Mouse (Mus musculus) forebrain, embryonic 16.5 days (tissue): ENCODE data around the gene Aif1l. TPM values are rescaled to one million over a fixed set of nuclear protein-coding genes. Genes with fewer than 3 reads are reported as not detected.

Experiments used
- ATAC-seq: fragments of 200-750 bp; cut with Nextera tagmentation; 2 replicates; pipeline ENCODE4 v1.8.0; 2017; ENCODE audit warnings: mild to moderate bottlenecking, moderate library complexity
- H3K27ac ChIP-seq: fragments of 300-500 bp; sonication (generic); 2 replicates; pipeline ENCODE4 v1.5.1; 2014; ENCODE audit warnings: low read length, control low read depth
- H3K27me3 ChIP-seq: fragments of 300-500 bp; sonication (generic); replicated peaks from 2 replicates; pipeline ENCODE4 v1.6.1; 2014; ENCODE audit warnings: low read length; ENCODE audit not compliant: control insufficient read depth, insufficient read depth
- H3K36me3 ChIP-seq: fragments of 300-500 bp; sonication (generic); 2 replicates; pipeline ENCODE4 v1.6.1; 2014; ENCODE audit not compliant: control insufficient read depth, insufficient read depth
- H3K4me1 ChIP-seq: fragments of 300-500 bp; sonication (generic); replicated peaks from 2 replicates; pipeline ENCODE4 v1.6.1; 2014; ENCODE audit warnings: low read length; ENCODE audit not compliant: control insufficient read depth, insufficient read depth
- H3K4me2 ChIP-seq: fragments of 300-500 bp; sonication (generic); 2 replicates; pipeline ENCODE4 v1.6.1; 2014; ENCODE audit warnings: mild to moderate bottlenecking, low read length, control low read depth
- H3K4me3 ChIP-seq: fragments of 300-500 bp; sonication (generic); replicated peaks from 2 replicates; pipeline ENCODE4 v1.5.1; 2014; ENCODE audit warnings: mild to moderate bottlenecking, low read length, control low read depth
- H3K9ac ChIP-seq: fragments of 300-500 bp; sonication (generic); replicated peaks from 2 replicates; pipeline ENCODE4 v1.6.1; 2014; ENCODE audit warnings: low read depth, low read length, control low read depth
- H3K9me3 ChIP-seq: fragments of 300-500 bp; sonication (generic); 2 replicates; pipeline ENCODE4 v1.6.1; 2016; ENCODE audit warnings: low read length; ENCODE audit not compliant: control insufficient read depth
- WGBS: fragments of 180-500 bp; shearing (Covaris S2); extraction: QIAGEN DNeasy Blood & Tissue Kit; methylation state at CpG from one replicate; pipeline ENCODE4 v1.1.7; 2014; 5-methylcytosine and 5-hydroxymethylcytosine counted together
- polyA plus RNA-seq: library from polyadenylated mRNA; unstranded; fragments of >200 nt; fragmentation: Nextera tagmentation; extraction: Ambion mirVana; gene quantifications from 2 replicates; pipeline ENCODE4 v1.2.1, GENCODE M21; 2015

Gene Aif1l
- polyA plus RNA-seq, 1 experiment from 2014 or later, result 45.9 TPM

- no peaks in the 10 kb centered on the region for H3K27me3 ChIP-seq
- ATAC-seq, result peak; percentile 52; the same call in 1 of the 2 replicates
Measured at GRCm38 (mm10) chr2:31915112-31915511, 34.8 kb upstream of the Aif1l start.

GRCm38 (mm10) chr2:31917636-31918035, 32.3 kb upstream of the Aif1l start:
- no peaks in the 10 kb centered on the region for H3K36me3 ChIP-seq
- no peak for ATAC-seq
- H3K27ac ChIP-seq, result no peak overlapping the region
- H3K4me2 ChIP-seq, result no peak overlapping the region
- no peak overlapping the region for H3K4me3 ChIP-seq
- H3K9me3 ChIP-seq, result no peaks in the 10 kb centered on the region
- no peaks in the 10 kb centered on the region for H3K27me3 ChIP-seq
- H3K9ac ChIP-seq, result no peak overlapping the region
- no peaks in the 10 kb centered on the region for H3K4me1 ChIP-seq
- WGBS, result 27% methylated on average over 4 of the region's 4 CpGs

More at GRCm38 (mm10) chr2:31915112-31915511, 34.8 kb upstream of the Aif1l start:
- Histone ChIP-seq H3K36me3 (no peaks in the 10 kb centered on the region), H3K9me3 (no peaks in the 10 kb centered on the region), H3K27ac (no peak overlapping the region), H3K4me3 (no peak overlapping the region), H3K4me2 (no peak overlapping the region), H3K4me1 (no peaks in the 10 kb centered on the region), H3K9ac (no peak overlapping the region)
- 22% methylated on average over 4 of the region's 4 CpGs for WGBS

GRCm38 (mm10) chr2:31923645-31924044, 26.3 kb upstream of the Aif1l start:
- ATAC-seq, result no peak
- H3K36me3 ChIP-seq, result no peaks in the 10 kb centered on the region
- H3K27ac ChIP-seq, result no peak overlapping the region
- no peak overlapping the region for H3K4me2 ChIP-seq
- H3K27me3 ChIP-seq, result no peaks in the 10 kb centered on the region
- no peaks in the 10 kb centered on the region for H3K4me1 ChIP-seq
- H3K9ac ChIP-seq, result no peak overlapping the region
- H3K4me3 ChIP-seq, result no peak overlapping the region
- WGBS, result 81% methylated on average over 4 of the region's 4 CpGs
- no peaks in the 10 kb centered on the region for H3K9me3 ChIP-seq

GRCm38 (mm10) chr2:31924811-31925210, 25.1 kb upstream of the Aif1l start:
- Histone ChIP-seq H3K9me3 (no peaks in the 10 kb centered on the region), H3K27ac (no peak overlapping the region), H3K4me3 (no peak overlapping the region), H3K9ac (no peak overlapping the region), H3K4me1 (no peaks in the 10 kb centered on the region), H3K36me3 (no peaks in the 10 kb centered on the region), H3K4me2 (no peak overlapping the region), H3K27me3 (no peaks in the 10 kb centered on the region)
- WGBS, result 19% methylated on average over 9 of the region's 9 CpGs
- ATAC-seq, result no peak

- Histone ChIP-seq H3K27me3 (no peaks in the 10 kb centered on the region), H3K9me3 (no peaks in the 10 kb centered on the region), H3K4me2 (no peak overlapping the region), H3K9ac (no peak overlapping the region), H3K4me1 (no peaks in the 10 kb centered on the region), H3K4me3 (no peak overlapping the region), H3K36me3 (no peaks in the 10 kb centered on the region), H3K27ac (no peak overlapping the region)
- no peak for ATAC-seq
- 59% methylated on average over 4 of the region's 4 CpGs for WGBS
Measured at GRCm38 (mm10) chr2:31925936-31926335, 24.0 kb upstream of the Aif1l start.

GRCm38 (mm10) chr2:31929664-31930063, 20.3 kb upstream of the Aif1l start:
- Histone ChIP-seq H3K4me1 (no peaks in the 10 kb centered on the region), H3K27ac (no peak overlapping the region), H3K36me3 (no peaks in the 10 kb centered on the region), H3K27me3 (no peaks in the 10 kb centered on the region), H3K4me2 (no peak overlapping the region), H3K4me3 (no peak overlapping the region), H3K9ac (no peak overlapping the region), H3K9me3 (no peaks in the 10 kb centered on the region)
- no peak for ATAC-seq
- WGBS, result 84% methylated on average over 3 of the region's 3 CpGs

- no peak overlapping the region for H3K27ac ChIP-seq
- no peak overlapping the region for H3K4me3 ChIP-seq
- WGBS, result 17% methylated on average over 4 of the region's 4 CpGs
- H3K4me1 ChIP-seq, result no peaks in the 10 kb centered on the region
- H3K27me3 ChIP-seq, result no peaks in the 10 kb centered on the region
- no peaks in the 10 kb centered on the region for H3K9me3 ChIP-seq
- no peaks in the 10 kb centered on the region for H3K36me3 ChIP-seq
- no peak for ATAC-seq
- H3K9ac ChIP-seq, result no peak overlapping the region
- no peak overlapping the region for H3K4me2 ChIP-seq
Measured at GRCm38 (mm10) chr2:31934551-31934950, 15.4 kb upstream of the Aif1l start.

GRCm38 (mm10) chr2:31935054-31935453, 14.9 kb upstream of the Aif1l start:
- Histone ChIP-seq H3K36me3 (no peaks in the 10 kb centered on the region), H3K27ac (no peak overlapping the region), H3K4me1 (no peaks in the 10 kb centered on the region), H3K4me2 (no peak overlapping the region), H3K9ac (no peak overlapping the region), H3K4me3 (no peak overlapping the region), H3K9me3 (no peaks in the 10 kb centered on the region), H3K27me3 (no peaks in the 10 kb centered on the region)
- ATAC-seq, result no peak
- 42% methylated on average over 4 of the region's 4 CpGs for WGBS

GRCm38 (mm10) chr2:31938298-31938697, 11.6 kb upstream of the Aif1l start:
- H3K4me3 ChIP-seq, result no peak overlapping the region
- ATAC-seq, result no peak
- H3K4me1 ChIP-seq, result no peaks in the 10 kb centered on the region
- H3K36me3 ChIP-seq, result no peaks in the 10 kb centered on the region
- no peaks in the 10 kb centered on the region for H3K9me3 ChIP-seq
- no peaks in the 10 kb centered on the region for H3K27me3 ChIP-seq
- no peak overlapping the region for H3K9ac ChIP-seq
- no peak overlapping the region for H3K27ac ChIP-seq
- no peak overlapping the region for H3K4me2 ChIP-seq
- 92% methylated on average over 1 of the region's 1 CpGs for WGBS

GRCm38 (mm10) chr2:31943011-31943410, 6.9 kb upstream of the Aif1l start:
- H3K9me3 ChIP-seq, result no peaks in the 10 kb centered on the region
- H3K4me3 ChIP-seq, result no peak overlapping the region
- H3K4me2 ChIP-seq, result no peak overlapping the region
- no peak overlapping the region for H3K9ac ChIP-seq
- WGBS, result 86% methylated on average over 4 of the region's 4 CpGs
- no peaks in the 10 kb centered on the region for H3K27me3 ChIP-seq
- H3K36me3 ChIP-seq, result no peaks in the 10 kb centered on the region
- ATAC-seq, result no peak
- no peak overlapping the region for H3K27ac ChIP-seq
- H3K4me1 ChIP-seq, result no peaks in the 10 kb centered on the region
